Mouse (Mus musculus): ENCODE measurements around the gene Rai1. TPM values are rescaled to one million over a fixed set of nuclear protein-coding genes. Genes with fewer than 3 reads are reported as not detected.

Rai1 gene
- total and polyA plus RNA-seq, 3 experiments = 6.6 to 22.6 (median 15.4) TPM

DNA sequence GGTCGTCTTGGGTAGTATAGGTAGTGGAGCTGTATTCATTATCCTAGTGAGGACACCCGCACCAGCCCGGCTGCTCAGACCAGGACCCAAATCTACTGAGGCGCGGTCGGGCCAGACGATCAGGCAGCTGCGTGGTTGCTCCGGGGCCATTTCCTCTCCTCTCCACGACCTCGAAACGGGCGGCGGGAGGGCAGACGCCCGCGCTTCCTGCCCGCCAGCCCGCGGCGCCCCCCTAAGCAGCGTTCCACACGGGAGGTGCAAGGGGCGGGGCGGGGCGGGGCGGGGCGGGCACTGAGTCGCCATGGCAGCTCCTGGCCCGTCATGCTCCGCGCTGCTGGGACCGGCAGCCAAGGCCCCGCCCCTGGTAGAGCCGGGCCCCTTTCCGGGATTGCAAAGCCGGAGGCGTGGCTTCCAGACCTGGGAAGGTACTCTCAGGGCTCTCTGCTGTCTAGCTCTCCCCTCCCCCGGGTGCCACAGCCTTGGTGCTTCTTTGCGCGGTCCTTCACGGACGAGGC lies 10.3 kb downstream of the Rai1 start (continued):
- TF ChIP-seq ETS1 (conservative IDR thresholded peaks at IDR 0.05; ENCODE audit: low read depth, low read length) = no peak
- 0 out of 2 replicates have a peak, but pooled peaks have one; percentile 42 for TF ChIP-seq UBTF (IDR thresholded peaks at IDR 0.05; ENCODE audit: low read depth, low read length)
- TF ChIP-seq MAX (IDR thresholded peaks at IDR 0.05; ENCODE audit: low read length) = no peak
- no peak for TF ChIP-seq MEF2A (IDR thresholded peaks at IDR 0.05; ENCODE audit: borderline replicate concordance, low read depth, low read length)
- TF ChIP-seq MYC (IDR thresholded peaks at IDR 0.05; ENCODE audit: low read depth, low read length) = no peak
- TF ChIP-seq USF2 (conservative IDR thresholded peaks at IDR 0.05; ENCODE audit: low read depth, low read length) = no peak
- no peak for TF ChIP-seq CTCF (conservative IDR thresholded peaks at IDR 0.05 in 1 of 2, IDR thresholded peaks at IDR 0.05 in 1 of 2; ENCODE audit: low read depth in 2 of 2, low read length in 2 of 2)
- peak; percentile 93 for TF ChIP-seq ELF1 (IDR thresholded peaks at IDR 0.05; ENCODE audit: low read depth, low read length)
- peak; percentile 61; the same call in 1 of the 2 replicates for TF ChIP-seq NELFE (IDR thresholded peaks at IDR 0.05; ENCODE audit: low read depth, low read length)
- no peak for TF ChIP-seq GABPA (IDR thresholded peaks at IDR 0.05; ENCODE audit: insufficient replicate concordance, low read depth, low read length)
- no peak for TF ChIP-seq JUND (conservative IDR thresholded peaks at IDR 0.05; ENCODE audit: low read depth, low read length)
- peak; percentile 70 for TF ChIP-seq HCFC1 (IDR thresholded peaks at IDR 0.05; ENCODE audit: low read depth, low read length)
- TF ChIP-seq ZC3H11A (IDR thresholded peaks at IDR 0.05; ENCODE audit: low read depth, low read length) = no peak
- TF ChIP-seq SMC3 (IDR thresholded peaks at IDR 0.05; ENCODE audit: low read depth, low read length) = no peak
- TF ChIP-seq RCOR1 (conservative IDR thresholded peaks at IDR 0.05; ENCODE audit: low read depth, low read length) = no peak

DNA sequence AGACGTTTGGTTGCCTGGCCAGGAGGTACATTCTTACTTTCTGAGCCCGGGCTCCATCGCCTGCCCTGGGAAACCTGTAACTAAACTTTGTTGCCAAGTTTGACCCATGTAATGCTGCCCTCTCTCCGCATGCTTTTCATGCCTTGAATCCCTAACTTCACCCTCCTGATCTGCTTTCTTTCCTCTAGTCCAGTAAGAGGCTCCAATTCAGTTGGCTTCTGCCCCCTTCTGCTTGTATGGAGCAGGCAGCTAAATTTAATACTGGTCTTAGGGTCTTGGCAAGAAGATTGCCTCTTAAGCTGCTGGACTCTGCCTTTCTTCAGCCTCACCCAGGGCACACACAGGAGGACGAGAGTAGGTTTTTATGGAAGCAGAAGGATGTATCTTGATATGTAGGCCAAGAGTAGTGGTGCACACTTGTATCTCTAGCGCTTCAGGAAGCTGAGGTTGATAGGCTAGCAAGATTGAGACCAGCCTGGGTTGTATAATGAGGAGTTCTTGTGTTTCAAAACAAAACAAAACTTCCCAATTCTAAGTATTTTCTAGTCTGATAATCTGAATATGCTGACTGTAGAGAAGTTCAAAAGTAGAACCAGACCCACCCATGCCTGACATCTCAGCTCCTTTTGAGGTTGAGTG lies 10.9 kb downstream of the Rai1 start:
- peak in 1 of 2 experiments; percentile 18; a peak in 1 of 4 replicates for TF ChIP-seq CTCF (conservative IDR thresholded peaks at IDR 0.05 in 1 of 2, IDR thresholded peaks at IDR 0.05 in 1 of 2; ENCODE audit: low read depth in 2 of 2, low read length in 2 of 2)
- TF ChIP-seq IRF4 (IDR thresholded peaks at IDR 0.05; ENCODE audit: low read depth, low read length) = no peak
- peaks cover 0 to 20% of the 10 kb centered on the region in 2 experiments for H3K36me3 ChIP-seq (replicated peaks in 1 of 2; ENCODE audit: control insufficient read depth in 1 of 2, insufficient read depth in 1 of 2, low read length in 1 of 2)
- H3K27me3 ChIP-seq (replicated peaks) = no peaks in the 10 kb centered on the region
- dilution Hi-C loops (cut with MboI; ENCODE audit: extremely low pct_ligation_motif_present, extremely low pct_unique_long_range_greater_than_20kb, low sequenced_read_pairs) (no loop called here), in situ Hi-C loops (cut with MboI; ENCODE audit: low pct_ligation_motif_present, low pct_unique_long_range_greater_than_20kb, low sequenced_read_pairs) (no loop called here)
- peak overlapping the region; percentile 57 to 65 (median 60) for H3K4me3 ChIP-seq (replicated peaks in 1 of 3; ENCODE audit: low read depth in 2 of 3, low read length in 2 of 3, poor library complexity in 1 of 3)
- H3K9me3 ChIP-seq (replicated peaks; ENCODE audit: low read length) = no peaks in the 10 kb centered on the region
- H3K79me2 ChIP-seq (replicated peaks; ENCODE audit: control insufficient read depth, extremely low read depth, insufficient read depth, poor library complexity, severe bottlenecking) = peaks cover 6% of the 10 kb centered on the region
- H3K4me1 ChIP-seq (ENCODE audit: control insufficient read depth in 1 of 2, insufficient read depth in 2 of 2) = peaks cover 36 to 77% of the 10 kb centered on the region in 2 experiments
- H3K4me2 ChIP-seq (ENCODE audit: insufficient read depth, low read depth, poor library complexity, severe bottlenecking) = peak overlapping the region; percentile 86
- H3K27ac ChIP-seq (ENCODE audit: insufficient read depth, low read depth) = peak overlapping the region; percentile 34
- no peak for DNase-seq (ENCODE audit: extremely low read depth)
- H3K9ac ChIP-seq (ENCODE audit: insufficient read depth, low read depth) = peak overlapping the region; percentile 71

Data from CH12.LX (cell line).